Mouse (Mus musculus): Measurements from ENCODE around the gene Utrn. TPM values are rescaled to one million over a fixed set of nuclear protein-coding genes. Genes with fewer than 3 reads are reported as not detected.
A peak's percentile ranks its signal among the peaks of the same experiment; 100 is the strongest.

Utrn gene
- polyA plus RNA-seq, 1 experiment from 2014 or later: 25.7 TPM

DNA sequence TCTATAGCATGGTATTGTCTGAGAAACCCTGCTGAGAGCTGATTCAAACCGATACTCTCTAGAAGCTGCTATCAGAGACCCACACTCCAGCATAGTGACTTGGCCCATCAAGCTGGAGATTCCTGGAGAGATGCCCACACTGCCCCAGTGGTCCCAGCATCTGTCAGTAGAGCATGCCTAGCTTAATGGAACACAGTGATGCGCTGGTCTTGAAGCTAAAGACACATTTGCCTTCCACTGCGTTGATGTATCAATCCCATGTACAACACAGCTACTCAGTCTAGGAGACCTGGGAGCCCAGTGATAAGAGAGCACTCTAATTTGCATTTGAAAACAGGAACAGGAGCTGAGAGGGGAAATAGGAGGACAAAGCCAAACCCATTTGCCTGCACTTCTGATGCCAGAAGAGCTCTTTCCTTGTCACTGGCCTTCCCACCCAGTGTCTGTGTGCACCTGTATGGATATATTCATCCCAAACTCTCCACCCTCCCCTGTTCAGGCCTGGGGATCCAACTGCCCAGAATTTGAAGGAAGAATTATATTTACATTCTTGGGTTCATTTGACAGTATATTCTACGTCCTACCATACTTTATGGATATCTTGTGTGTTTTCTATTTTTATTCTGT, 379.5 kb downstream of the Utrn start:
- Histone ChIP-seq H3K4me1 (ENCODE audit: control insufficient read depth, insufficient read depth, low read depth, low read length) (no peaks in the 10 kb centered on the region; the same call in 1 of the 2 replicates), H3K4me2 (ENCODE audit: low read length) (no peak overlapping the region), H3K9me3 (ENCODE audit: control insufficient read depth, low read length) (no peaks in the 10 kb centered on the region), H3K27ac (ENCODE audit: low read depth, low read length) (no peak overlapping the region), H3K9ac (ENCODE audit: low read depth, low read length) (no peak overlapping the region), H3K36me3 (ENCODE audit: control insufficient read depth, insufficient read depth, low read length) (no peaks in the 10 kb centered on the region), H3K27me3 (replicated peaks; ENCODE audit: control insufficient read depth, insufficient read depth, low read length) (no peaks in the 10 kb centered on the region), H3K4me3 (ENCODE audit: low read length) (no peak overlapping the region)
- 40% methylated on average over 4 of the region's 4 CpGs for WGBS
- peak; percentile 52; the same call in 1 of the 2 replicates for ATAC-seq

DNA sequence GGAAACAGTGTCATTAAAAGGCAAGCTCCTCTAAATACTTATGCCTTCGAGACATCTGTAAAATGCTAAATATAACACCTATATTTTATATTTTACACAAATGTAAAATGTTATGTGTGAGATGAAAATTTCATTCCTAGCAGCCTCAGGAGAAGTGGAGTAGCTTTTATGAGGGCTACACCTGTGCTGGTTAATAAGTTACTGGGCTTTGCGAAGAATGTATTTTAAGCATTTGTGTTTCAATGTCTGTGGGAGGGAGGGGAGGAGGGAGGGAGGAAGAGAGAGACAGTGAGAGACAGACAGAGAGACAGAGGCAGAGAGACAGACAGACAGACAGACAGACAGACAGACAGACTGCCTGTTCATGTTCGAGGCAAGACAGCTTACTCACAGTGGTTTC, 380.6 kb downstream of the Utrn start:
- Histone ChIP-seq H3K4me1 (ENCODE audit: control insufficient read depth, insufficient read depth, low read depth, low read length) (no peaks in the 10 kb centered on the region; the same call in 1 of the 2 replicates), H3K36me3 (ENCODE audit: control insufficient read depth, insufficient read depth, low read length) (no peaks in the 10 kb centered on the region), H3K4me3 (ENCODE audit: low read length) (no peak overlapping the region), H3K4me2 (ENCODE audit: low read length) (no peak overlapping the region), H3K9ac (ENCODE audit: low read depth, low read length) (no peak overlapping the region), H3K27me3 (replicated peaks; ENCODE audit: control insufficient read depth, insufficient read depth, low read length) (no peaks in the 10 kb centered on the region), H3K9me3 (ENCODE audit: control insufficient read depth, low read length) (no peaks in the 10 kb centered on the region), H3K27ac (ENCODE audit: low read depth, low read length) (no peak overlapping the region)
- no peak for ATAC-seq
- 88% methylated on average over 3 of the region's 3 CpGs for WGBS

DNA sequence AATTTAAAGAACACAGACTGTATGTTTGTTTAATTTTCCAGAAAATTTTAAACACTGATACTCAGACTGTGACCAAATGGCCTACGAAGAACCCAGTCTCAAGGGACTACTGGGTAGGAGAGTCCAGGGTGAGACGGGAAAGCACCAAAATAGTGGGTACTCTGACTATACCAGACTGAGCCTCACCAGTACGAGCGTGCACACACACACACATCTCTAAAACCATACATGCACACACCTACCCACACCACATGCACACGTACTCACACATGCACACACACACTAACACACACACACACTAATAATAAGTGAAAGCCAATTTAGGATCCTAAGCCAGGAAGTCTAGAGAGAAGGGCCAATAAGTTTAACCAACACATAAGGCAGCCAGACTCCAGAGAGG, 381.0 kb downstream of the Utrn start:
- H3K27ac ChIP-seq (ENCODE audit: low read depth, low read length): no peak overlapping the region
- whole genome bisulfite sequencing: 85% methylated on average over 5 of the region's 5 CpGs
- ATAC-seq: no peak
- no peak overlapping the region for H3K9ac ChIP-seq (ENCODE audit: low read depth, low read length)
- H3K36me3 ChIP-seq (ENCODE audit: control insufficient read depth, insufficient read depth, low read length): no peaks in the 10 kb centered on the region
- no peaks in the 10 kb centered on the region for H3K9me3 ChIP-seq (ENCODE audit: control insufficient read depth, low read length)
- no peaks in the 10 kb centered on the region; the same call in 1 of the 2 replicates for H3K4me1 ChIP-seq (ENCODE audit: control insufficient read depth, insufficient read depth, low read depth, low read length)
- H3K4me3 ChIP-seq (ENCODE audit: low read length): no peak overlapping the region
- no peaks in the 10 kb centered on the region for H3K27me3 ChIP-seq (replicated peaks; ENCODE audit: control insufficient read depth, insufficient read depth, low read length)
- H3K4me2 ChIP-seq (ENCODE audit: low read length): no peak overlapping the region

DNA sequence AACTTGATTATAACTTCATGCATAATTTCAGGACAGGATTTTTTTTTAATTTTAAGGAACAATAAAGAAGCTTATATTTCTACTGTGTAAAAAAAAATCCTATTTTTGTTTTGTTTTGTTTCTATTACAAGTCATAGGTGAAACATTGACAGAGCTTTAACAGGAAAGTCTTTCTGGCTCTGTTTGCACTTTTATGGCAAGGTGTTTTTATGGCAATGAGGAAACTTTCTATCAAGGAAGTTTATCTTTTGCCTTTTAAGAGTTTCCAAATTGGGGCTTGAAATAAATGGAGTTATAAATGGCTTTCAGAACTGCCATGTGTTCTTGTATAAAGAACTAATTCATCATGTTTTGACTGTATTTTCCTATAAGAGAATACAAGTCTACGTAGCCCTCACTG, 385.7 kb downstream of the Utrn start:
- H3K4me2 ChIP-seq (ENCODE audit: low read length): no peak overlapping the region
- no peak for ATAC-seq
- no peaks in the 10 kb centered on the region for H3K36me3 ChIP-seq (ENCODE audit: control insufficient read depth, insufficient read depth, low read length)
- H3K9ac ChIP-seq (ENCODE audit: low read depth, low read length): no peak overlapping the region
- 66% methylated on average over 1 of the region's 1 CpGs for WGBS
- no peaks in the 10 kb centered on the region for H3K9me3 ChIP-seq (ENCODE audit: control insufficient read depth, low read length)
- no peaks in the 10 kb centered on the region for H3K27me3 ChIP-seq (replicated peaks; ENCODE audit: control insufficient read depth, insufficient read depth, low read length)
- H3K4me1 ChIP-seq (ENCODE audit: control insufficient read depth, insufficient read depth, low read depth, low read length): no peaks in the 10 kb centered on the region
- H3K27ac ChIP-seq (ENCODE audit: low read depth, low read length): no peak overlapping the region
- H3K4me3 ChIP-seq (ENCODE audit: low read length): no peak overlapping the region

DNA sequence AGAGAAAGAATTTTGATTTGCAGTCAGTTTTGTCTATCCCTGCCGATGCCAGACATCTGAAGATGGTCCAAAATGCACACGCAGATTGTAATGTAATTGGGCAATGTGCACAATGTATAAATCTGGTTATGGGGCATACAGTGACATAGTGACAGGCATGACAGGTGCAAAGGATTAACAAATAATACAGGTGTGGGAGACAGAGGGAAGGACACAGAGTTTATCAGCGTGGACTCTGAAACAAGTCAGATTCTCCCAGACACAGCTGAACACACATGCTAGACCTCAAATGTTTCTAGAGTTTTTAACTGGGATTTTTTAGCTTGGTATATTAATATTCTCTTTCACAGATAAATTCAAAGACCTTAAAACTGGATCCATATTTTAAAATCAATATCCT, 386.2 kb downstream of the Utrn start:
- Histone ChIP-seq H3K27me3 (replicated peaks; ENCODE audit: control insufficient read depth, insufficient read depth, low read length) (no peaks in the 10 kb centered on the region), H3K9me3 (ENCODE audit: control insufficient read depth, low read length) (no peaks in the 10 kb centered on the region), H3K4me2 (ENCODE audit: low read length) (no peak overlapping the region), H3K9ac (ENCODE audit: low read depth, low read length) (no peak overlapping the region), H3K4me1 (ENCODE audit: control insufficient read depth, insufficient read depth, low read depth, low read length) (no peaks in the 10 kb centered on the region), H3K27ac (ENCODE audit: low read depth, low read length) (no peak overlapping the region), H3K36me3 (ENCODE audit: control insufficient read depth, insufficient read depth, low read length) (no peaks in the 10 kb centered on the region), H3K4me3 (ENCODE audit: low read length) (no peak overlapping the region)
- no peak for ATAC-seq
- 90% methylated on average over 3 of the region's 3 CpGs for WGBS

DNA sequence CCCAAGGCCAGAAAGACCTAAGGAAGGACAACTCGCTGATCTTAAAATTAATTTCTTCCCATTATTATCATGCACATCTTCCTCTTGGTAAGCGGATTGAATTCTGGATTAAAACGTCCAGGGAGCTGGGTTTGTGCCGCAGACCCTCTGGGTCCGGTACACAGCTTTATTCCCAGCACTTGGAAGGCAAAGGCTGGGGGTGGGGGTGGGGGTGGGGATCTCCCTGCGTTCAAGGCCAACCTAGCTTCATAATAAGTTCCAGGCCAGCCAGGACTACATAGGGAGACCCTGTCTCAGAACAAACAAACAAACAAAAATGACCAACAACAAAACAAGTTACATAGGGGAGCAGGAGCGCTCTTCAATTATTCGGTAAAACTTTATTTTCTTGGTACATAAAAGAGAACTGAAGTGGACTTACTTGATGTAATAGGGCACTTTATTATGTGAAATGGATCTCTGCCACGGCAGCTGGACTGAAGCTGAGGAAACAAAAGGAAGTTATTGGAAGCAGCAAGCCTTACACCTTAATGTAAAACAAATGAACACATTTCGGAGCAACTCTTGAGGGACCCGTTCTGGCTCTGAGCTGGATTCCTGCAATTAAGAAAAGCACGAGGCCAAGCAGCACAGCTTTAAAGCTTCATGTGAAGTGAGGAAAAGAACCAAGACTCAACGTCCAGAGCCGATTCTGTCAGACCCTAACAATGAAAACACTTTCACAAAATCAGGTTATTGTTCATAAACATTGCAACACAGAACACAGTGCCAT, 394.1 kb downstream of the Utrn start:
- Histone ChIP-seq H3K36me3 (ENCODE audit: control insufficient read depth, insufficient read depth, low read length) (no peaks in the 10 kb centered on the region), H3K4me3 (ENCODE audit: low read length) (no peak overlapping the region), H3K4me1 (ENCODE audit: control insufficient read depth, insufficient read depth, low read depth, low read length) (no peaks in the 10 kb centered on the region), H3K9ac (ENCODE audit: low read depth, low read length) (no peak overlapping the region), H3K27ac (ENCODE audit: low read depth, low read length) (no peak overlapping the region), H3K9me3 (ENCODE audit: control insufficient read depth, low read length) (no peaks in the 10 kb centered on the region), H3K4me2 (ENCODE audit: low read length) (no peak overlapping the region), H3K27me3 (replicated peaks; ENCODE audit: control insufficient read depth, insufficient read depth, low read length) (no peaks in the 10 kb centered on the region)
- 74% methylated on average over 14 of the region's 14 CpGs for WGBS
- ATAC-seq: 0 out of 2 replicates have a peak, but pooled peaks have one; percentile 37

DNA sequence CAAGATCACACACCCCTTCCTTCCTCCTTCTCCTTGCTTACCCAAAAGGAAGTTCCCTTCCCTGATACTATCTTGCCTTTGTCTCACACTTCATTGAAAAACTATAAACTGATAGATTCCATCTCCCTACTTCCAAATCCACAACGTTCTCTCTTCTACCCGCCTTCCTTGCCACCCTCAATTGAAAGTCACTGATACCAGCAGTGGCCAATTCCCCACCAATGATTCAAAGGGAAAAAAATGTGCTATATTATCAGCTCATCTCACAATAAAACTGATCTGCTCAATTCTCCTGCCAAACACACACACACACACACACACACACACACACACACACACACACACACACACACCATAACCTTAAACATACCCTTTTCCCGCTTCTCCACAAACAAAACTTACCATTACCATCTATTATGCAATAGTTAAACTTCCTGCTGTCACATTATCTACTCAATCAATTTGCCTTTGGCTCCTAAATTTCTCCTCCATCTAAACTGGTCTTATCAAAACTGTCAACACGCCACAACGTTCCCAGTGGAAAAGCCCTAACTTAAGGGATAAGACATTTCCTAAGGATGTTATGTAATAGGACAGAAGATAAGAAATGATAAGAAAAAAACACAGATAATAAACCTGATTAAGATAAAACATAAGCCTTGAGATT, 399.6 kb downstream of the Utrn start:
- no peak for ATAC-seq
- 92% methylated on average over 5 of the region's 5 CpGs for WGBS
- no peaks in the 10 kb centered on the region for H3K4me1 ChIP-seq (ENCODE audit: control insufficient read depth, insufficient read depth, low read depth, low read length)
- H3K9me3 ChIP-seq (ENCODE audit: control insufficient read depth, low read length): no peaks in the 10 kb centered on the region
- H3K9ac ChIP-seq (ENCODE audit: low read depth, low read length): no peak overlapping the region
- H3K4me2 ChIP-seq (ENCODE audit: low read length): no peak overlapping the region
- no peaks in the 10 kb centered on the region for H3K36me3 ChIP-seq (ENCODE audit: control insufficient read depth, insufficient read depth, low read length)
- no peak overlapping the region for H3K4me3 ChIP-seq (ENCODE audit: low read length)
- H3K27ac ChIP-seq (ENCODE audit: low read depth, low read length): no peak overlapping the region
- no peaks in the 10 kb centered on the region for H3K27me3 ChIP-seq (replicated peaks; ENCODE audit: control insufficient read depth, insufficient read depth, low read length)

DNA sequence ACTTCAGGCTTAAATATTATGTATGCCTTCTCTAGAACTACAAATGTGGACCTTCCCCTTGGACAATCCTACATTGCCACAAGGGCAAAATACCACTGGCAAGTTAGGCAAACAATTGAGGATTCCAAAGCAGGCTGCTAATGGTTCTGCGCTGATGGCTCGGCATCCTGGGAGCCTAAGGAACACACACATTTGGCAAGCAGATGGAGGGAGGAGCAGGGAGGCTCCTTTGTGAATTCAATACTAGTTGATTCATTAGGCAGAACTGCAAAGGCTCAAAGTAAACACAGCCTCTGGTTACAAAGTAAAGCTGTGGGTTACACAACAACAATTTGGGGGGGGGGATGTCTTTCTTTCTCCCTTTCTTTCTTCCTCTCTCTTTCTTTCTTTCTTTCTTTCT, 401.6 kb downstream of the Utrn start:
- WGBS: 27% methylated on average over 2 of the region's 2 CpGs
- H3K27me3 ChIP-seq (replicated peaks; ENCODE audit: control insufficient read depth, insufficient read depth, low read length): no peaks in the 10 kb centered on the region
- H3K4me2 ChIP-seq (ENCODE audit: low read length): no peak overlapping the region
- no peaks in the 10 kb centered on the region for H3K4me1 ChIP-seq (ENCODE audit: control insufficient read depth, insufficient read depth, low read depth, low read length)
- H3K36me3 ChIP-seq (ENCODE audit: control insufficient read depth, insufficient read depth, low read length): no peaks in the 10 kb centered on the region
- H3K4me3 ChIP-seq (ENCODE audit: low read length): no peak overlapping the region
- no peak overlapping the region for H3K27ac ChIP-seq (ENCODE audit: low read depth, low read length)
- no peaks in the 10 kb centered on the region for H3K9me3 ChIP-seq (ENCODE audit: control insufficient read depth, low read length)
- peak; percentile 69; the same call in 1 of the 2 replicates for ATAC-seq
- no peak overlapping the region for H3K9ac ChIP-seq (ENCODE audit: low read depth, low read length)

DNA sequence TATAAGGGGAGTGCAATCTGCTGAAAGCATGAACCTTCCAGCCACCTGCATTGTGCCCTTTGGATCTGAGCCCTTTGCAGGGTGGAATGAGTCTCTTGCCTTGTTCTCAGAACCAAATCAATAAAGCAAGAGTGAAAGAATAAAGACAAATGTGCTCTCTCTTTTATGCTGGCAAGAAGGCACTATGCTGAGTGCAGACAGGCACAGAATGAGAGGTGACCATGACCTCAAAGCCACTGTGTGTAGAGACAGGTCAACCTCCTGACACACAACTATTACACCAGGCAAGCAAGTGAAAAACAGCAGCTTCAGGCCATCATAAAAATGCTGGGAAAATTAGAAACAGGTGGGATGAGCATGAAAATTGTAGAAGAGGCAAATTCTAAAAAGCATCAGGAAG, 408.2 kb downstream of the Utrn start:
- no peak overlapping the region for H3K4me2 ChIP-seq (ENCODE audit: low read length)
- H3K9ac ChIP-seq (ENCODE audit: low read depth, low read length): no peak overlapping the region
- H3K27ac ChIP-seq (ENCODE audit: low read depth, low read length): no peak overlapping the region
- ATAC-seq: no peak
- H3K4me3 ChIP-seq (ENCODE audit: low read length): no peak overlapping the region
- no peaks in the 10 kb centered on the region for H3K4me1 ChIP-seq (ENCODE audit: control insufficient read depth, insufficient read depth, low read depth, low read length)
- no peaks in the 10 kb centered on the region for H3K27me3 ChIP-seq (replicated peaks; ENCODE audit: control insufficient read depth, insufficient read depth, low read length)
- H3K36me3 ChIP-seq (ENCODE audit: control insufficient read depth, insufficient read depth, low read length): 0 out of 2 replicates have a peak, but pooled peaks cover 2% of the 10 kb centered on the region
- no peaks in the 10 kb centered on the region for H3K9me3 ChIP-seq (ENCODE audit: control insufficient read depth, low read length)
